Mouse (Mus musculus): ENCODE measurements at regions not wholly inside any gene's neighbourhood (a gene's known extent, or its start where the extent isn't known, plus 50 kb on each side); places are given as distances from the start of the nearest gene placed in this dataset.

DNA sequence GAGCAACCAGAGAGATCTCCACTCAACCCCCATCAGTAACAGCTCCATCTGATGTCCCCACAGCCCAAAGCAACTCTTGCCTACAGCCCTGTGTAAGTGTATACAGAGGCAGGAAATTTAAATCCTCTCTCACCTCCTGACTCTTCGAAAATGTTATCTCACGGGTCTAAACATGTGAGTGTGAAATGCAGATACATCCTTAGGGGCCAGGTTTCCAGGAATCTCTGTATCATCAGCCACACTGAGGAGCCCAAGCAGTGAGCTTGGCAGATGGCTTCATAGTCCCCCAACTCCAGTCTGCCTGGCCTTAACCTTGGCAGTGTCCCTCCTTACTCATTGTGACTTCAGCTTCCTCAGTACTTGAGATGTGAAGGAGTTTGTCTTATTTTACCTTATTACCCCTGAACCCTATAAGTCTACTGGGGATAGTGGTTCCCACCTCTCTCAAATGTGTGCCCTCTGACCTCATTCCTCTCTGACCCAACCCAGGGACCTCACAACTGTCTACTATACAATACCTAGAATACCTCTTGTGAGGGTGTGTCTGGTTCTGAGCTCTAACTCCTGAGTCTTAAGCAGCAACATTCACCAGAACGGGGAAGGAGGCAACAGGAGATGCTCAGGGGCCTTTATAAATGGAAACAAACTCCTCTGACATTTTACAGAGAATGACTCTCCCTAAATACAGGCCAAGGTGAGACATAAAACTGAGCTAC lies 238.5 kb downstream of the Setd4 start:
- H3K4me1 ChIP-seq (replicated peaks), result peaks cover 22% of the 10 kb centered on the region
- ATAC-seq (replicated peaks; ENCODE audit: insufficient number of reproducible peaks, insufficient read depth, low FRiP score, low read depth), result no peak
- peaks cover 4% of the 10 kb centered on the region; the same call in 1 of the 2 replicates for H3K27me3 ChIP-seq
- no peaks in the 10 kb centered on the region for H3K36me3 ChIP-seq
- H3K4me2 ChIP-seq, result no peak overlapping the region
- H3K9me3 ChIP-seq (replicated peaks), result no peaks in the 10 kb centered on the region
- H3K9ac ChIP-seq, result no peak overlapping the region
- no peak overlapping the region for H3K27ac ChIP-seq
- H3K4me3 ChIP-seq, result no peak overlapping the region
- 52% methylated on average over 3 of the region's 3 CpGs for WGBS

DNA sequence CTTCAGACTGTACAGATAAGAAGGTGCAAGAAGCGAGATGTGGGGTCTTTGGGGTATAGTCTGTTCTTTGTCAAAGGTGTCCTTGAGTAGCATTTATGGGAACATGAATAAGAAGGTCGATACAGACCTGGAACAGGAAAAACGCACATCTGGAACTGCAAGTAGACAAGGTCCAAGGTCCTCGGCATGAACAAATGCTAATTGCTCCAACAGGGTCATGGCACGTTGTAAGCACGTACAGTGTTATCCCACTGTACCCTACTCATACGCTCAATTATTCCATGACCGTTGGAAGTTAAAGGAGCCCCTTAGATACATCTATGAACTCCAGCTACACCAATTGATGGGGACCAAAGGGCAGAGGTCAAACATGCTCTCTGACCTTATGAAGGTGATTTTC lies 244.1 kb downstream of the Setd4 start:
- Histone ChIP-seq H3K9ac (no peak overlapping the region), H3K4me2 (no peak overlapping the region), H3K27ac (no peak overlapping the region), H3K27me3 (peaks cover 4% of the 10 kb centered on the region; the same call in 1 of the 2 replicates), H3K4me3 (no peak overlapping the region), H3K4me1 (replicated peaks) (no peaks in the 10 kb centered on the region), H3K9me3 (replicated peaks) (no peaks in the 10 kb centered on the region), H3K36me3 (no peaks in the 10 kb centered on the region)
- 83% methylated on average over 8 of the region's 8 CpGs for WGBS
- no peak for ATAC-seq (replicated peaks; ENCODE audit: insufficient number of reproducible peaks, insufficient read depth, low FRiP score, low read depth)

DNA sequence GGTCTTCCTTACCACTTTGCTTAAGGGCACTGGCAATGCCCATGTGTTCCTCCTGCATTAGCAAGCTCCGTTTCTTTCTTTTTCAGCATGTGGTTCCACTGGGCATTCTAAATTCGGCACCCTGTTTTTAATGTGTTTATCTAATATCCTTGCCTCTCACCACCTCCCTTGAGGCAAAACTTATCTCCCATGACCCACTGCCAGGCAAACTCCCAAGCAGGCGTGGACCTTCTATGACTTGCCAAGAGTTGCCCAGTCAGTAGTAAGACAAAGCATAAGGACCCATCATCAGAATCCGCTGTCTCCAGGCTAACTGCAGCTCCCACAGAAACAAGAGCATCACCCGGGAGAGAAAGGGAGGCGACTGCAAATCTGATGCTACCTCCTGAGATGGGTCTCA lies 245.2 kb downstream of the Setd4 start:
- Histone ChIP-seq H3K36me3 (no peaks in the 10 kb centered on the region), H3K27ac (no peak overlapping the region), H3K4me1 (replicated peaks) (no peaks in the 10 kb centered on the region), H3K4me3 (no peak overlapping the region), H3K9ac (no peak overlapping the region), H3K9me3 (replicated peaks) (no peaks in the 10 kb centered on the region), H3K4me2 (no peak overlapping the region), H3K27me3 (peaks cover 2% of the 10 kb centered on the region; the same call in 1 of the 2 replicates)
- WGBS, result 67% methylated on average over 6 of the region's 6 CpGs
- ATAC-seq (replicated peaks; ENCODE audit: insufficient number of reproducible peaks, insufficient read depth, low FRiP score, low read depth), result no peak

DNA sequence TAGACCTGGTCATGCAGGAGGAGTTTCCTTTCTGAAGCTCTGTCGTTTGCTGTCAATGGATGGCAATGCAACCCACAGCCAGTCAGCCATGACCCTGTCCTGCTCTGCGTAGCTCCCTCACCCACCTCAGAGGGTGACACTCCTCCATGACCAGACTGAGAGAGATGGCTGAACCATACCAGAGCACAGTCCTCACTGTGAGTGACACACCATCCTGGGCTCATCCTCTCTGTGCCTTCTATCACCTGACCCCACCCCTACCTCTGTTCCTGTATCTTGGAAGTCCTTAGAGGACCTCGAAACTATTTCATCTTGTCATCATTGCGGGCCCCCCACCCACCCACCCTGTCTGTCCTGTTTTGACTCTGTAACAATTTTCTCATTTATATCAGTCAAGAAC lies 245.7 kb downstream of the Setd4 start:
- Histone ChIP-seq H3K27me3 (no peaks in the 10 kb centered on the region), H3K4me2 (no peak overlapping the region), H3K4me1 (replicated peaks) (no peaks in the 10 kb centered on the region), H3K9ac (no peak overlapping the region), H3K9me3 (replicated peaks) (no peaks in the 10 kb centered on the region), H3K4me3 (no peak overlapping the region), H3K36me3 (no peaks in the 10 kb centered on the region), H3K27ac (no peak overlapping the region)
- WGBS, result 78% methylated on average over 4 of the region's 4 CpGs
- no peak for ATAC-seq (replicated peaks; ENCODE audit: insufficient number of reproducible peaks, insufficient read depth, low FRiP score, low read depth)

DNA sequence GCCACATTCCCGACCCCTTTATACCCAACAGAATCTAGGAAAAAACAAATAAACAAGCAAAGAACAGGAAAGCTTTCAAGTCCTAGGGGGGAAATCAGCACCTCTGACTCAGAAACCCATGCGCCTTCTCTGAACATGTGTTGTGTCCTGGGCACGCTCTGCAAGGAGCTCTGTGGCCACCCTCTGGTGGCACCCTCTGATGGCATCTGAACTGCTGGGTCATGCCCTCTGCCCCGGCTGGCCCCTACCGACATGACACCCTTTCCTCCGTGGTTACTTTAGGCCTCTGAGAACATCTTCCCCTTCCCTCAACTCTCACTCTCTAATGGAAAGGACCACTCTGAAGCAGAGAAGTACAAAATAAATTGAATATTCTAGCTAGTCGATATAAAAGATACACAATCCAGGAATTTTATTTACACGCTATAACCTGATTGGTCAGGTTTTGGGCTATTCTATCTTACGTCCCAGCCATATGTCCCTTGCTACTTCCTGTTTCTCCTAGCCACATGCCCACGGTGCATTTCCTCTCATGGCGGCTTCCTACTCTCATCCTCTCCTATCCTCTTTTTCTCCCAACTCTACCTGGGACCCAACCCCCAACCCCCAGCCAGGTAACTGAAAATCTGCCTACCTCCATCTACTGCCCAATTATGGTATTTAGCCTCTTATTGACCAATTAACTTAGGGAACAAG lies 248.5 kb downstream of the Setd4 start:
- H3K9ac ChIP-seq, result no peak overlapping the region
- H3K4me2 ChIP-seq, result no peak overlapping the region
- no peaks in the 10 kb centered on the region for H3K36me3 ChIP-seq
- H3K4me1 ChIP-seq (replicated peaks), result no peaks in the 10 kb centered on the region
- WGBS, result 75% methylated on average over 11 of the region's 11 CpGs
- H3K27me3 ChIP-seq, result no peaks in the 10 kb centered on the region
- H3K9me3 ChIP-seq (replicated peaks), result no peaks in the 10 kb centered on the region
- no peak for ATAC-seq (replicated peaks; ENCODE audit: insufficient number of reproducible peaks, insufficient read depth, low FRiP score, low read depth)
- H3K4me3 ChIP-seq, result no peak overlapping the region
- no peak overlapping the region for H3K27ac ChIP-seq

DNA sequence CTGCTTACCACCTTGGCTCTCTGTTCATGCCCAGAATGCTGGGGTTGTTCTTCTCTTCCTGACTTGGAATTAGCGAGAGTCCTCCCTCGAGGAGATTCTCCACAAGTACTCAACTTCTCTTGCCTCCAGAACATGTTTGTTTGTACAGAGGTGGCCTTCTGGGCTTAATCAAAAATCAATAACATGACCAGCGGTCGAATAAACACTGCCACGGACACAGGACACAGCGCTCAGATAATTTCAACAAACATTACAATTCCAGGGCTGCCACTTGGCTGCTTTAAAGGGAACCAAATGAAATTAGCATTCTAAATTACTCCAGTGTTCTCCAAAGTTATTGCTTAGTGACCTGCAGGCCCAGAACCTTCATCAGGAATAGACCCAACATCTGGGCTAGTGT lies 249.9 kb downstream of the Setd4 start:
- Histone ChIP-seq H3K27ac (no peak overlapping the region), H3K4me3 (no peak overlapping the region), H3K4me2 (no peak overlapping the region), H3K4me1 (replicated peaks) (no peaks in the 10 kb centered on the region), H3K27me3 (no peaks in the 10 kb centered on the region), H3K9ac (no peak overlapping the region), H3K9me3 (replicated peaks) (no peaks in the 10 kb centered on the region), H3K36me3 (no peaks in the 10 kb centered on the region)
- 74% methylated on average over 6 of the region's 6 CpGs for WGBS
- ATAC-seq (replicated peaks; ENCODE audit: insufficient number of reproducible peaks, insufficient read depth, low FRiP score, low read depth), result no peak

DNA sequence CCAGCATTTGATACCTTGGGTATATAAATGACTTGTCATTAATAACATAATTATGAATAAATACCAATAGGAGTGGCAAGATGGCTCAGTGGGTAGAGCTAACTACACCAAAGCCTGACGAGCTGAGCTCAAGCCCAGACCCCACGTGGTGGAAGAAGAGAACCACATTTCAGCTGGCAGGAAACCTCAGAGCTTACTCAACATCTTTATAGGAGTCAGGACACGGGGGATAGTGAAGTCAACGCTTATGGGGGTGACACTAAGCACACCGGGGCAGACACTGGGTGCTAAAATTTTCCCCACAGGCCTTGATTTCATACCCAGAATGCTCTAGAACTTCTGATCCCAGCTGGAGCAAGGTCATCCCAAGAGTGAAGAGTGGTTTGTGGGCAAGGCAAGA lies 259.3 kb downstream of the Setd4 start:
- Histone ChIP-seq H3K4me3 (no peak overlapping the region), H3K27me3 (0 out of 2 replicates have a peak, but pooled peaks cover 5% of the 10 kb centered on the region), H3K9ac (no peak overlapping the region), H3K4me1 (replicated peaks) (no peaks in the 10 kb centered on the region), H3K9me3 (replicated peaks) (no peaks in the 10 kb centered on the region), H3K36me3 (no peaks in the 10 kb centered on the region), H3K27ac (no peak overlapping the region), H3K4me2 (no peak overlapping the region)
- no peak for ATAC-seq (replicated peaks; ENCODE audit: insufficient number of reproducible peaks, insufficient read depth, low FRiP score, low read depth)
- WGBS, result 74% methylated on average over 5 of the region's 5 CpGs

DNA sequence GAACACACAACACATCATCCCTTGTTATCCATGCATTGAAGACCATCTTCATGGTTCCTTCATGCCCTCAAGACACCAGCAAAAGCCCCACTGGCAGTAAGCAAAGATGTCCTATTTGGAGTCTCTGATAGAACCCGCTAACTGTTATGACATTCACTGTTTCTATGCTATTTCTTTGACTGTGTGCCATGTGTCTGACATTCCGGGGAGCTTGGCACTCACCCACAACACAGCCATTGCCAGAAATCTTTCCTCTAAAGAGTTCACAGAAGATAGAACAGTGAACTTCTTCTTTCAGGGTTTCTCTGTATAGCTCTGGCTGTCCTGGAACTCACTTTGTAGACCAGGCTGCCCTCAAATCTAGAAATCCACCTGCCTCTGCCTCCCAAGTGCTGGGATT lies 261.2 kb downstream of the Setd4 start:
- H3K4me1 ChIP-seq (replicated peaks), result no peaks in the 10 kb centered on the region
- 64% methylated on average over 2 of the region's 2 CpGs for WGBS
- H3K9ac ChIP-seq, result no peak overlapping the region
- H3K27ac ChIP-seq, result no peak overlapping the region
- H3K27me3 ChIP-seq, result 0 out of 2 replicates have a peak, but pooled peaks cover 5% of the 10 kb centered on the region
- H3K4me2 ChIP-seq, result no peak overlapping the region
- ATAC-seq (replicated peaks; ENCODE audit: insufficient number of reproducible peaks, insufficient read depth, low FRiP score, low read depth), result no peak
- H3K4me3 ChIP-seq, result no peak overlapping the region
- H3K36me3 ChIP-seq, result no peaks in the 10 kb centered on the region
- no peaks in the 10 kb centered on the region for H3K9me3 ChIP-seq (replicated peaks)

DNA sequence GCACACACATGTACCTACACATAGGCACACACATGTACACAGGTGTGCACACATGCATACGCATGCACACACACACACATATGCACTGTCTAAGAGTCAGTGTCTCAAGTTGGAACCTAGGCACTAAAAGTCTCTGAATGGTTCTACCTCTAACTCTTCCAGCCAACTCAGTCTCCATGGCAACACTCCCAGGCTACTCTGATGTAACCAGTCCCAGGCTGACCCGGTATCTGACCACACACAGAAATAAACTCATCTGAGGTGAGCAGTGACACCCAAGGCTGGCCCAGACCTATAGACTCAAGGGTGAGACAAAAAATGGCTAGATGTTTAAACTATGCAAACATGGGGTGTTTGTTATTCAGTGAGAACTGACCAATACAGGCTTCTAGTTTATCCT lies 262.1 kb downstream of the Setd4 start:
- Histone ChIP-seq H3K9me3 (replicated peaks) (no peaks in the 10 kb centered on the region), H3K4me3 (no peak overlapping the region), H3K27me3 (0 out of 2 replicates have a peak, but pooled peaks cover 5% of the 10 kb centered on the region), H3K9ac (no peak overlapping the region), H3K4me2 (no peak overlapping the region), H3K36me3 (no peaks in the 10 kb centered on the region), H3K4me1 (replicated peaks) (no peaks in the 10 kb centered on the region), H3K27ac (no peak overlapping the region)
- WGBS, result 82% methylated on average over 2 of the region's 2 CpGs
- ATAC-seq (replicated peaks; ENCODE audit: insufficient number of reproducible peaks, insufficient read depth, low FRiP score, low read depth), result no peak

DNA sequence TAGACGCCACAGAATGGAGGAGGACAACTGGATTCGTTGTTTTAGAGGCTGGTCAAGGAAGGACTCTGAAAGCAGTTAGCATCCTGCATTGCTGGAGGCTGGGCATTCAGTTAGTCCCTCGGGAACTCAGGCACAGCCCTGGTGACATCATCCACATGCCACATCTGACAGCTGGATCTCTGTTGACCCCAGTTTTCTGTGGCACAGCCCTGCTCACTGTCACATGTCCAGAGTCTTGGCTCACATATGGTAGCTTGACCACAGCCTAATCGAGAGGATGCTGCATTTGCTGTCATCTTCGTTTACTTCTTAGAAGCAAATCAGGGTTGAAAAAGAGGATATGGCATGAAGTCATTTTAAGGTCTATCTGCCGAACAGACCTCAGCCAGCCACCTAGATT lies 265.1 kb downstream of the Setd4 start:
- H3K27ac ChIP-seq, result no peak overlapping the region
- H3K36me3 ChIP-seq, result no peaks in the 10 kb centered on the region
- no peak overlapping the region for H3K4me2 ChIP-seq
- no peak overlapping the region for H3K4me3 ChIP-seq
- H3K9me3 ChIP-seq (replicated peaks), result no peaks in the 10 kb centered on the region
- H3K27me3 ChIP-seq, result peaks cover 12% of the 10 kb centered on the region
- no peak for ATAC-seq (replicated peaks; ENCODE audit: insufficient number of reproducible peaks, insufficient read depth, low FRiP score, low read depth)
- no peaks in the 10 kb centered on the region; the same call in 1 of the 2 replicates for H3K4me1 ChIP-seq (replicated peaks)
- no peak overlapping the region for H3K9ac ChIP-seq
- 66% methylated on average over 6 of the region's 6 CpGs for WGBS

DNA sequence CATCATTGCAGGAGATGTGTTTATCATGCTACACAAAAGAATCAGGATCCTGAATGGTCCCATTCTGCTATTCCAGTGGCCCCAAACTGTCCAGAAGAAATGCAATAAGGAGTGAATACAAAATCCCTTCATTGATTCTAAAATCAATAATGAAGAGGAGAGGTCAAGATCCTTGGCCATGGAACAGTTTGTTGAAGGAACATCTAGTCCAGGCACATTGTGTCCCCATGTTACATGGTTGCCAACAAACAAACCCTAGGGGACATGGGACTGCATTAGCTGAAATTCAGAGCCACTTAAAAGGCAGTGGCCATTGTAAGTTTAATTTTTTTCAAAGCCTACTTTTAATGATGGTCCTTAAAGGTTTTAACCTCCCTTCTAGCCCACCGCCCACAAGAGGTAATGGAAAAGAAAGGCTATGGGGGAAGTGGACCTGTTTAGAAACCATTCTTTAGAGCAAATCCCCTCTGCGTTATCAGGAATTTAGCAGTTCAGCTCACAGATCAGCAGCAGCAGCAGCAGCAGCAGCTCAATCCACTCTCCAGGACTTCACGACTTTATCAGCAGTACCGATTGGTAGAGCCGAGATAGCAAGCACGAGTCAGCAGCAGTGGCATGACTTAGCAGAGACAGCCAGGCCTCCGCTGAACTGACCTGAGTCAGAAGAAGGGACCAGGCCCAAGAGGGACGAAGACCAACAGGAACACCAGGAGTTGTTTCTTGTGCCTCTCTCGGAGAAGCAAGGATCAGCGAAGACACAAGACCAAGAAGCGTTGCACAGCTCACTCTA lies 268.3 kb downstream of the Setd4 start:
- Histone ChIP-seq H3K27ac (no peak overlapping the region), H3K36me3 (no peaks in the 10 kb centered on the region), H3K9ac (no peak overlapping the region), H3K4me3 (no peak overlapping the region), H3K27me3 (peaks cover 25% of the 10 kb centered on the region), H3K9me3 (replicated peaks) (no peaks in the 10 kb centered on the region), H3K4me2 (no peak overlapping the region), H3K4me1 (replicated peaks) (no peaks in the 10 kb centered on the region; the same call in 1 of the 2 replicates)
- no peak for ATAC-seq (replicated peaks; ENCODE audit: insufficient number of reproducible peaks, insufficient read depth, low FRiP score, low read depth)
- 46% methylated on average over 11 of the region's 11 CpGs for WGBS

Data from heart, embryonic 15.5 days (tissue).